Mouse (Mus musculus): ENCODE results near the gene Atf7ip. TPM values are rescaled to one million over a fixed set of nuclear protein-coding genes. Genes with fewer than 3 reads are reported as not detected.
"Not testable (repeated sequence)": the region's sequence is repeated elsewhere in the genome, so short reads cannot be mapped to it uniquely, and the experiment has no call there.

Gene Atf7ip
- total RNA-seq (2022): 100 to 1,000 TPM in 1 of 4 experiments, 10 to 100 TPM in 3; 90.9 to 100 (median 97.0) TPM

- not testable (repeated sequence) for DNase-seq (ENCODE audit: low spot score in 2 of 2)
These were observed at the start of gene Atf7ip for GRCm38 (mm10) chr6:136505867-136506266. Atf7ip (plus strand) TSS chr6:136506167.

- no peak for DNase-seq (ENCODE audit: low spot score in 2 of 2)
These were observed 49.7 kb upstream of the Atf7ip start for GRCm38 (mm10) chr6:136456302-136456701.

- DNase-seq (ENCODE audit: low spot score in 2 of 2): no peak
These were observed 46.8 kb upstream of the Atf7ip start for GRCm38 (mm10) chr6:136459156-136459555.

- DNase-seq (ENCODE audit: low spot score in 2 of 2): no peak
These were observed 42.5 kb upstream of the Atf7ip start for GRCm38 (mm10) chr6:136463491-136463890.

GRCm38 (mm10) chr6:136464121-136464621 lies 41.8 kb upstream of the Atf7ip start:
- DNase-seq (ENCODE audit: low spot score in 2 of 2): no peak

- no peak for DNase-seq (ENCODE audit: low spot score in 2 of 2)
These were observed 40.9 kb upstream of the Atf7ip start for GRCm38 (mm10) chr6:136465021-136465420.

GRCm38 (mm10) chr6:136465959-136466381 lies 40.0 kb upstream of the Atf7ip start:
- DNase-seq (ENCODE audit: low spot score in 2 of 2): peak; percentile 37 to 72

- peak; percentile 71 to 82 for DNase-seq (ENCODE audit: low spot score in 2 of 2)
These were observed 38.8 kb upstream of the Atf7ip start for GRCm38 (mm10) chr6:136466956-136467750.

- no peak for DNase-seq (ENCODE audit: low spot score in 2 of 2)
These were observed 38.1 kb upstream of the Atf7ip start for GRCm38 (mm10) chr6:136467837-136468236.

GRCm38 (mm10) chr6:136468401-136468912 lies 37.5 kb upstream of the Atf7ip start:
- DNase-seq (ENCODE audit: low spot score in 2 of 2): peak; percentile 83 to 90

- no peak for DNase-seq (ENCODE audit: low spot score in 2 of 2)
These were observed 36.8 kb upstream of the Atf7ip start for GRCm38 (mm10) chr6:136468974-136469792.

- DNase-seq (ENCODE audit: low spot score in 2 of 2): no peak
These were observed 36.2 kb upstream of the Atf7ip start for GRCm38 (mm10) chr6:136469807-136470206.

- peak; percentile 87 to 90 for DNase-seq (ENCODE audit: low spot score in 2 of 2)
These were observed 35.4 kb upstream of the Atf7ip start for GRCm38 (mm10) chr6:136470321-136471230.

GRCm38 (mm10) chr6:136471601-136472000 lies 34.4 kb upstream of the Atf7ip start:
- no peak for DNase-seq (ENCODE audit: low spot score in 2 of 2)

- no peak for DNase-seq (ENCODE audit: low spot score in 2 of 2)
These were observed 33.2 kb upstream of the Atf7ip start for GRCm38 (mm10) chr6:136472779-136473178.

GRCm38 (mm10) chr6:136473472-136474129 lies 32.4 kb upstream of the Atf7ip start:
- no peak for DNase-seq (ENCODE audit: low spot score in 2 of 2)

GRCm38 (mm10) chr6:136475171-136475860 lies 30.7 kb upstream of the Atf7ip start:
- peak in 1 of 2 experiments; percentile 50 for DNase-seq (ENCODE audit: low spot score in 2 of 2)

- DNase-seq (ENCODE audit: low spot score in 2 of 2): no peak
These were observed 28.1 kb upstream of the Atf7ip start for GRCm38 (mm10) chr6:136477878-136478277.

GRCm38 (mm10) chr6:136483531-136483930 lies 22.4 kb upstream of the Atf7ip start:
- DNase-seq (ENCODE audit: low spot score in 2 of 2): no peak

- DNase-seq (ENCODE audit: low spot score in 2 of 2): no peak
These were observed 21.9 kb upstream of the Atf7ip start for GRCm38 (mm10) chr6:136484093-136484492.
